Mouse (Mus musculus): ENCODE measurements around the gene Ap1m2.

Gene Ap1m2

DNA sequence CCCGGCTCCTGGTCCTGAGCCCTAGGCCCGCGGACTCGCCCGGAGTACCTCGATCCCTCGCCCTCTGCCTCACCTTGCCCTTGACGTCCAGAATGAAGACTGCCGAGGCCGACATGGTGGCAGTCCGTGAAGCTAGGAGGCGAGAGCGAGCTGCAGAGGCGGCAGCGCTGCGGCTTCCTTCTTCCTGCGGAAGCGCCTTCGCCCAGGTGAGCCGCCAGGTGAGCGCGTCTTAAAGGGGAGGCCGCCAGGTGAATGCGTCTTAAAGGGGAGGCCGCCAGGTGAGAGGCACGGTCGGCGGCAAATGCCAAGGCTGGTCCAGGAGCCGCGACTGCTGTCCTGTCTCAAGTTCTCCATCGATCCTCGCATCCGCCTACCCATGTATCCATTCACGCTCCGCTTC, at the start of gene Ap1m2:
Gene Ap1m2 (minus strand): TSS at position 204 of the 400 bp plus-strand sequence.
- DNase-seq: no peak

- peak; percentile 73 for DNase-seq
These were observed 45.0 kb upstream of the Ap1m2 start for GRCm38 (mm10) chr9:21356981-21357718.

- DNase-seq: no peak
These were observed 42.7 kb upstream of the Ap1m2 start for GRCm38 (mm10) chr9:21354796-21355195.

DNA sequence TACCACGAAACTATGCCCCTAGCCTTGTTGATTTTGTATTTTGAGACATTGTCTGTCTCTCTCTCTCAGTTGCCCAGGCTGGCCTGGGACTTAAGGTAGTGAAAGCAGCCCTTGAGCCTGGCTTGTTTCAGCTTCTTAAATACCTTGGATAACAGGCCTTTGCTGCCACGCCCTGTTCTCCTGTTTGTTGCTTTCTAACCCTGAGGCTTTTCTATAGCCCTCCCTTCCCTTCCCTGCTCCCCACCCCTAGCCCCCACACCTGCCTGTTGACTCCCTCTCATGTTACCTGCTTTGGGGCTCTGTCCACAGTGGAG, 41.2 kb upstream of the Ap1m2 start:
- no peak for DNase-seq

- peak; percentile 34 for DNase-seq
These were observed 40.6 kb upstream of the Ap1m2 start for GRCm38 (mm10) chr9:21352463-21353372.

GRCm38 (mm10) chr9:21351702-21352377, 39.7 kb upstream of the Ap1m2 start:
- DNase-seq: no peak

DNA sequence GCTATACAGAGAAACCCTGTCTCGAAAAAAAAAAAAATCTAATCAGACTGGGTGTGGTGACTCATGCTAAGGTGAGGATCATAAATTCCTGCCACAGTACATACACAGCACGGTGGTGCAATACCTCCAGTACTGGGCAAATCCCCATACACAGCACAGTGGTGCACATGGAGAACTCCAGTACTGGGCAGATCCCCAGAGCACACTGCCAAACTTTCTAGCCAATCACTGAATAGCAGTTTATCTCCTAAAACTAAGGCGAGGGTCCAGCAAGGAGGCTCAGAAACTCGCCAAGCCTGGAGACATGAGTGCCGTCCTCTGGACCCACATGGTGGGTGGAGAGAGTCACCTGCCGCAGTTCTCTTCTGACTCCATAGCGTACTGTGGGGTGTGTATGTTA, 39.0 kb upstream of the Ap1m2 start:
- DNase-seq: no peak

GRCm38 (mm10) chr9:21348152-21348551, 36.0 kb upstream of the Ap1m2 start:
- DNase-seq: no peak

DNA sequence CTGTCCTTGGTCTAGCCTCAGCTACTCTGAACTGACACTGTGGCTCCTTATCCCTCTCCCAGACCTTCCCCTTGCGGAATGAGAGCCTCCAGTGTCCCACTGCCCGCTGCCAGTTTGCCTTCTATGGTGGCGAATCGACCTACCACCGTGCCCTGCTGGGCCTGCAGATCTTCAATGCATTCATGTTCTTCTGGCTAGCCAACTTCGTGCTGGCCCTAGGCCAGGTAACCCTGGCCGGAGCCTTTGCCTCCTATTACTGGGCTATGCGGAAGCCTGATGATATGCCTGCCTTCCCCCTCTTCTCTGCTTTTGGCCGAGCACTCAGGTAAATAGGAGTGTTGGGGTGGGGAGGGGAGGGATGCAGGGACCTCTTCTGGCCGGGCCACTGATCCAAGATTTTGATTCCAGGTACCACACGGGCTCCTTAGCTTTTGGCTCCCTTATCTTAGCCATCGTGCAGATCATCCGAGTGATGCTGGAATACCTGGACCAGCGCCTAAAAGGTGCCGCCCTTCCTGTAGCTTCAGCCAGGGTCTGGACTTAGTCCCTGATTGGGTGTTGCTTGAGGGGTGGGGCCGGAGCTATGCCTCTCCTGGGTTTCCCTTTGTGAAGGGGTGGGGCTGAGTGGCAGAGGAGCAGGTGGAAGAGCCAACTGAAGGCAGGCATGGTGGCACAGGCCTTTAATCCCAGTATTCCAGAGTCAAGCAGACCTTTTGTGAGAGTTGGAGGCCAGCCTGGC, 34.7 kb upstream of the Ap1m2 start:
- DNase-seq: no peak

DNA sequence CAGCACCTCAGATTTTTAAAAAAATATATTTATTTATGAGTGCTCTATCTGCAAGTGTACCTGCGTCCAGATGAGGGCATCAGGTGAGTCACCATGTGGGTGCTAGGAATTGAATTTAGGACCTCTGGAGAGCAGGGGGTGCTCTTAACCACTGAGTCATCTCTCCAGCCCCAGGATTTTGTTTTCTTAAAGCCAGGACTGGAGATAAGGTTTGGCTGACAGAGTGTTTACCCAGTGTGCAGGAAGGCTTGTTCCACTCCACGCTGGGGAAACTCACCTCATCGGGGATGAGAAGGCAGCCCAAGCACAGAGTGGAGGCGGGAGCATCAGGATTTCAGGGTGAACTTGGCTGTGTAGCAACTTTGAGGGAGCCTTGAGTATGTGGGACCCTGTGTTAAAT, 28.3 kb upstream of the Ap1m2 start:
- DNase-seq: no peak

GRCm38 (mm10) chr9:21337652-21338051, 25.5 kb upstream of the Ap1m2 start:
- DNase-seq: no peak

GRCm38 (mm10) chr9:21336491-21336890, 24.4 kb upstream of the Ap1m2 start:
- no peak for DNase-seq

DNA sequence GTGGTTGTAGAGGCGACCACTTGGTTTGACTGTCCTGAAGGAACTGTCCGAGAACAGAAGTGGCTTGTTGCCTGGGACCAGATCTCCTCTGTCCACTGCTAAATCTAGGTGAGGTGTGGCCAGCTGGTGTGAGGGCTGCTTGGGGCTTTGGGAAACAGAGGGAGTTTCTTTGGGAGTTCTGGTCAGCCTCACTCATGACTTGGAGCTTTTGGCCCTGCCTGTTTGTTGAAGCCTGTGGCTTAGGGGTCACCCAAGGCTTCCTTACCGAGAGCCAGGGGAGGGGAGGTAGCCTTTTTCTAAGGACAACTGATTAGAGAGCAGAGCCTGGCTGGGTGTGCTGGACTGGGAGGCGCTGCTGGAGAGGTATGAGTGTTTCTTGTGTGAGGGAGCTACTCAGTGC, 23.3 kb upstream of the Ap1m2 start:
- no peak for DNase-seq

DNA sequence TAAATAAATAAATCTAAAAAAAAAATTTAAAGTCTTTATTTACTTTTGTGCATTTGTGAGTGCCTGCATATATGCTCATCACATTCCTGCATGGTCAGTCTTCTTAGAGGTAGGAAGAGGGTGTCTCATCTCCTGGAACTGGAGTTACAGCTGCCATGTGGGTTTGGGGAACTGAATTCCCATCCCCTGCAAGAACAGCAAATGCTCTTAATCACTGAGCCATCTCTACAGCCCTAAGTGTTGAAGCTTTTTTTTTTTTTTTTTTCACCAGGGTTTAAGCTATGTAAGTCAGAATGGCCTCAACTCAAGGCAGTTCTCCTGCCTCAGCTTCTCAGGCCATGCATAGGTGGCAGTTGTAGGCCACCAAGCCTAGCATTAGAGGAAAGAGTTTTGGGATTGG, 22.6 kb upstream of the Ap1m2 start:
- DNase-seq: no peak

DNA sequence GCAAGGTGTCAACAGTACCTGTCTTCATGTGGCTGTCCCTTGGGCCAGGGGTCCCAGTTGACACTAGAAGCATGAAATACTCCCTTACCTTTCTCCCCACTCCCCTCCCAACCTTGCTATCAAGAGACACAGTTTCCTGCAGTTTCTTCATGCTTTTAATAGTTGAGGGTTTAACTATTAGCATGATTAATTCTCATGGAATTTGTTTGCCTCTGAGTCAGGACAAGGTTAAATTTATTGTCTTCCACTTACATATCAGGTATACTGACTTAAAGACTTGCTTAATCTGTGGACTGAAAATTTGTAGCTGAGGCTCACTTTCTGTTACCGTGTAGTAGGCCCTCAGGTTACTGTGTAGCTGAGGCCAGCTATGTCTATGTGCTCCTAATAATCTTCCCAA, 21.4 kb upstream of the Ap1m2 start:
- DNase-seq: no peak

- DNase-seq: peak; percentile 68
These were observed 20.3 kb upstream of the Ap1m2 start for GRCm38 (mm10) chr9:21332161-21333061.

DNA sequence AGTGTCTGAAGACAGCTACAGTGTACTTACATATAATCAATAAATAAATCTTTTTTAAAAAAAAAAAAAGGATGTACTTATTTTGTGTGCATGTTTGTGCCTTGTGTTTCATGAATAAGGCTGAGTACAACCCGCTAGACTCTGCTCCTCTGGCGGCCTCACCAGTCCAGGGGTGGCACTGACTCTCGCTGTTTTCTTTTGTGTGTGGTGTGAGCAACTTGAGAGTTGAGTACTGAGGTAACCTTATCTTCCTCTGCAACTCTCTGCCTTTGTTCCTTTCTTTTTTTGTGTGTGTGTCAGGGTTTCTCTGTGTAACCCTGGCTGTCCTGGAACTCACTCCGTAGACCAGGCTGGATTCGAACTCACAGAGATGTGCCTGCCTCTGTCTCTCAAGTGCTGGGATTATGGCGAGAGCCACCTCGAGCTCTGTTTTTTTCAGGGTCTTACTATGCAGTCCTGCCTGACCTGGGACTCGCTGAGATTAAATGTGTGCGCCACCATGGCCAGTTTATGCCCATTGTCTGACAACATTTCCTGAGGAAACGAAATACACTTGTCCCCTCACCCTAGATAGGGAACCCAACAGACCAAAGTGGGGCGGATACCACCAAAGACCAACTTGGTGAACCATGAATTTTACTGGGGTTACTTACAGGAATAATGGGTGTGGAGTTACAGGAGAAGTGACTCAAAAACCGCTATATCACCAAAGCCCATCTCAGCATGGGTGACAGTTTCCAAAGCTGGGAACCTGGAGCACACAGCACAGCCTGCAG, 19.4 kb upstream of the Ap1m2 start:
- peak; percentile 32 for DNase-seq

- DNase-seq: peak; percentile 23
These were observed 17.7 kb upstream of the Ap1m2 start for GRCm38 (mm10) chr9:21329699-21330289.

- peak; percentile 21 for DNase-seq
These were observed 16.9 kb upstream of the Ap1m2 start for GRCm38 (mm10) chr9:21329041-21329440.

GRCm38 (mm10) chr9:21328041-21328440, 15.9 kb upstream of the Ap1m2 start:
- DNase-seq: peak; percentile 71

GRCm38 (mm10) chr9:21327569-21327968, 15.4 kb upstream of the Ap1m2 start:
- peak; percentile 55 for DNase-seq
